Mouse (Mus musculus) limb, embryonic 15.5 days (tissue): ENCODE measurements at regions not wholly inside any gene's neighbourhood (a gene's known extent, or its start where the extent isn't known, plus 50 kb on each side); places are given as distances from the start of the nearest gene placed in this dataset.
A peak's percentile ranks its signal among the peaks of the same experiment; 100 is the strongest.

Experiments used
- ATAC-seq: fragments of 200-750 bp; cut with Nextera tagmentation; 2 replicates; pipeline ENCODE4 v1.8.0; 2017; ENCODE audit warnings: low read depth, moderate TSS enrichment; ENCODE audit not compliant: insufficient number of reproducible peaks, low FRiP score, low TSS enrichment
- H3K27ac ChIP-seq: fragments of 300-500 bp; sonication (generic); 2 replicates; pipeline ENCODE4 v1.5.1; 2015; ENCODE audit warnings: moderate library complexity, mild to moderate bottlenecking, inconsistent platforms
- H3K27me3 ChIP-seq: fragments of 300-500 bp; sonication (generic); 2 replicates; pipeline ENCODE4 v1.6.1; 2015; ENCODE audit warnings: inconsistent platforms
- H3K36me3 ChIP-seq: fragments of 300-500 bp; sonication (generic); 2 replicates; pipeline ENCODE4 v1.6.1; 2015; ENCODE audit warnings: inconsistent platforms
- H3K4me1 ChIP-seq: fragments of 300-500 bp; sonication (generic); 2 replicates; pipeline ENCODE4 v1.6.1; 2015; ENCODE audit warnings: inconsistent platforms
- H3K4me2 ChIP-seq: fragments of 300-500 bp; sonication (generic); 2 replicates; pipeline ENCODE4 v1.6.1; 2015; ENCODE audit warnings: mild to moderate bottlenecking, inconsistent platforms
- H3K4me3 ChIP-seq: fragments of 300-500 bp; sonication (generic); 2 replicates; pipeline ENCODE4 v1.5.1; 2015; ENCODE audit warnings: mild to moderate bottlenecking, inconsistent platforms
- H3K9ac ChIP-seq: fragments of 300-500 bp; sonication (generic); 2 replicates; pipeline ENCODE4 v1.6.1; 2015; ENCODE audit warnings: inconsistent platforms
- H3K9me3 ChIP-seq: fragments of 300-500 bp; sonication (generic); 2 replicates; pipeline ENCODE4 v1.6.1; 2016; ENCODE audit warnings: inconsistent platforms
- WGBS: fragments of 180-500 bp; shearing (Covaris S2); methylation state at CpG from one replicate; pipeline ENCODE4 v1.1.7; 2015; 5-methylcytosine and 5-hydroxymethylcytosine counted together

DNA sequence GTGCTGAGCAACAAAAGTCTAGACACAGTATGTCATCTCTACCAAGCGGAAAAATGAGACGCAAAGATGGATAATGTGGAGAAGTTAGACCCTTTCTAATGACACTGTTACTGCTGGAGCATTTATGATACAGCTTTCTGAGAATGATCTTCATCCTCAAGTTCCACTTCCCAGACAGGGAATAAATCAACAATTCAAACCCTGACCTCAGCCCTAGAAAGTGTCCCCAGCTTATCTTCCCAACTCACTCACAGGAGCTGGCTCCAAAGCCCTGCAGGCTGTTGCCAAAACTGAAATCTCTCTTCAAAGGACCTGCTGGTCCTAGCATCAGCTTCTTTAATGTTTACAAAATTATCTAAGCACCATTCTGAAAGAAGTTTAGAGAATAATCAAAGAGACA is 85.9 kb upstream of the Lmcd1 start:
- WGBS = 96% methylated on average over 2 of the region's 2 CpGs
- no peak overlapping the region for H3K4me2 ChIP-seq
- no peak overlapping the region for H3K4me3 ChIP-seq
- H3K9ac ChIP-seq = no peak overlapping the region
- no peaks in the 10 kb centered on the region for H3K36me3 ChIP-seq
- no peak for ATAC-seq
- no peaks in the 10 kb centered on the region for H3K9me3 ChIP-seq
- no peaks in the 10 kb centered on the region for H3K4me1 ChIP-seq
- H3K27ac ChIP-seq = no peak overlapping the region
- H3K27me3 ChIP-seq = no peaks in the 10 kb centered on the region

- Histone ChIP-seq H3K4me2 (no peak overlapping the region), H3K4me3 (no peak overlapping the region), H3K27me3 (0 out of 2 replicates have a peak, but pooled peaks cover 3% of the 10 kb centered on the region), H3K27ac (no peak overlapping the region), H3K9ac (no peak overlapping the region), H3K4me1 (no peaks in the 10 kb centered on the region), H3K36me3 (no peaks in the 10 kb centered on the region), H3K9me3 (no peaks in the 10 kb centered on the region)
- no peak for ATAC-seq
- WGBS = 46% methylated on average over 6 of the region's 6 CpGs
Observed at GRCm38 (mm10) chr6:112191032-112191431, 82.5 kb upstream of the Lmcd1 start.

GRCm38 (mm10) chr6:112197445-112197844 is 76.1 kb upstream of the Lmcd1 start:
- peak overlapping the region; percentile 36 for H3K4me2 ChIP-seq
- H3K4me3 ChIP-seq = peak overlapping the region; percentile 28
- H3K27ac ChIP-seq = no peak overlapping the region
- H3K9me3 ChIP-seq = no peaks in the 10 kb centered on the region
- WGBS = 8% methylated on average over 16 of the region's 16 CpGs
- H3K9ac ChIP-seq = no peak overlapping the region
- H3K36me3 ChIP-seq = no peaks in the 10 kb centered on the region
- peaks cover 5% of the 10 kb centered on the region; the same call in 1 of the 2 replicates for H3K4me1 ChIP-seq
- H3K27me3 ChIP-seq = peaks cover 7% of the 10 kb centered on the region; the same call in 1 of the 2 replicates
- no peak for ATAC-seq

DNA sequence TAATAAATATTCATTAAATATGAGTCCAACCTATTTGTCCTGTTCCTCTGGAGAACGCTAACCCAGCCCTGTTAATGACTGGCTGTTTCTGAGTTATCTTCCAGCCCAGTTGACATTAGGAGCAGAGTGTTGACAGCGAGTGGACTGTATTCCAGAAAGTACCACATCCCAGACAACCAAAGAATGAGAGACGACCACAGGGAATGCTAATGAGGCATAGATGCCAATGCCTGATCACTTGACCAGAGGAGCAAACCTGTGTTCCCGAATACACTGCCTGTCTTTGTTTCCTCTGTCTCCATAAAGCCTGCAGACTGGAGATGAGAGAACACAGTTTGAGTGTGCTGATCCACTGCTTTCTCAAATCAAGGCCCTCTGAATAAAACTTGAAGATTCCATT is 74.3 kb upstream of the Lmcd1 start:
- Histone ChIP-seq H3K36me3 (no peaks in the 10 kb centered on the region), H3K27me3 (peaks cover 13% of the 10 kb centered on the region), H3K4me1 (peaks cover 7% of the 10 kb centered on the region; the same call in 1 of the 2 replicates), H3K9ac (no peak overlapping the region), H3K27ac (no peak overlapping the region), H3K4me3 (no peak overlapping the region), H3K4me2 (no peak overlapping the region), H3K9me3 (no peaks in the 10 kb centered on the region)
- WGBS = 76% methylated on average over 4 of the region's 4 CpGs
- ATAC-seq = no peak

DNA sequence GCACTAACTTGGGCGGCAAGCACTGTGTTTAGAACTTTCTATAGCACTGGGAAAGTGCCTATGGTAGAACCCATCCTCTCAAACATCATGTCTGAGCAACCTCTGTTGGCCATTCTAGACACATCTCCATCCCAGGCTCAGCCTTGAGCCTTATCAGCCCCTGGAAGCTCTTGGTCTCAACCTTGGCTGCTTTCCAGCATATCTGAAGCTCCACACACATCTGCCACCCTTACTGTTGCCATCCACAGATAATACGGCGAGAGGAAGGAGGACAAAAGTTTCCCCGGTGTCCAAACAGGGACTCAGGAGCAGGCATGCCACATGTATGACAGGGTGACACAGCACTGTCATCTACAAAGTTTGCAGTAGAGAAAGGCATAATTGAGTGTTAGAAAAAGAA is 71.4 kb upstream of the Lmcd1 start:
- no peak for ATAC-seq
- H3K36me3 ChIP-seq = no peaks in the 10 kb centered on the region
- no peak overlapping the region for H3K27ac ChIP-seq
- H3K9ac ChIP-seq = no peak overlapping the region
- peaks cover 7% of the 10 kb centered on the region; the same call in 1 of the 2 replicates for H3K4me1 ChIP-seq
- 83% methylated on average over 4 of the region's 4 CpGs for WGBS
- peaks cover 12% of the 10 kb centered on the region for H3K27me3 ChIP-seq
- no peak overlapping the region for H3K4me2 ChIP-seq
- H3K4me3 ChIP-seq = no peak overlapping the region
- no peaks in the 10 kb centered on the region for H3K9me3 ChIP-seq

DNA sequence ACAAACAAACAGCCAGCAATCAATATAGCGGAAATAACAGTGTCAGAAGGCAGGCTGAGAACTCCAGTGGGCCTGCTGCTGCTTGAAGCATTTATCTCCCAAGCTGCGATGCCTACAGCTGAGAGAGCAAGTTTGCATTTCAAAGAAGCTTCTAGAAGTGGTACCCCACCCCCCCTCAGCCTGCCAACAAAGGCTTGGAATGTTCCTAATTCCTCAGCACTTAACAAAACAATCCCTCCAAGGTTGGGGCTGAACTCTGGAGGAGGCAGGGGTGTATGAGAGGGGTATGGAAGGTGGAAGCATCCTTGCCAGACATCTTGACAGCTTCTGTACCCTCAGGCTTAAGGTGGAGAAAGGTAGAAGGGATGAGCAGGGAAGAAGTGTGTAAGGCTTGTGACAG is 70.2 kb upstream of the Lmcd1 start:
- no peaks in the 10 kb centered on the region for H3K9me3 ChIP-seq
- WGBS = 16% methylated on average over 2 of the region's 2 CpGs
- peaks cover 12% of the 10 kb centered on the region for H3K27me3 ChIP-seq
- H3K9ac ChIP-seq = no peak overlapping the region
- peaks cover 2% of the 10 kb centered on the region; the same call in 1 of the 2 replicates for H3K4me1 ChIP-seq
- ATAC-seq = no peak
- no peak overlapping the region for H3K4me3 ChIP-seq
- H3K36me3 ChIP-seq = no peaks in the 10 kb centered on the region
- no peak overlapping the region for H3K27ac ChIP-seq
- H3K4me2 ChIP-seq = no peak overlapping the region

DNA sequence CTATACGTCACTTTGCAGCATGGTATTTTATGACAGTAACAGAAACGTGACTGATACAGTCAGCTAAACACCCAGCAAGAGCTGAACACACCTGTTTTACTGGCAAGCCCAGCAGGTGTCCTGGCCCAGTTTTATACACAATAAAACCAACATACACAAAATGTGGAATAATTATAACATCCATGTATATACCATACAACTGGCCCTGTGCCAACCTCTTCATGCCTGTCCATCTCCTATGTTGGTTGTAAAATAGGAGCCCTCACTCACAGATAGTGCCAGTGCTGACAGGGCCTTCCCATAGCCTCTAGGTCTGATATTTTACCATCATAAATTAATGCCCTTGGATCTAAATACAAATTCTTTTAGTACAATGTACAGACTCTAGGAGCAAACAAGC is 68.6 kb upstream of the Lmcd1 start:
- Histone ChIP-seq H3K36me3 (no peaks in the 10 kb centered on the region), H3K27me3 (peaks cover 12% of the 10 kb centered on the region), H3K4me3 (no peak overlapping the region), H3K4me2 (no peak overlapping the region), H3K9me3 (no peaks in the 10 kb centered on the region), H3K27ac (no peak overlapping the region), H3K4me1 (peaks cover 10% of the 10 kb centered on the region; the same call in 1 of the 2 replicates), H3K9ac (no peak overlapping the region)
- WGBS = 19% methylated on average over 2 of the region's 2 CpGs
- ATAC-seq = no peak

DNA sequence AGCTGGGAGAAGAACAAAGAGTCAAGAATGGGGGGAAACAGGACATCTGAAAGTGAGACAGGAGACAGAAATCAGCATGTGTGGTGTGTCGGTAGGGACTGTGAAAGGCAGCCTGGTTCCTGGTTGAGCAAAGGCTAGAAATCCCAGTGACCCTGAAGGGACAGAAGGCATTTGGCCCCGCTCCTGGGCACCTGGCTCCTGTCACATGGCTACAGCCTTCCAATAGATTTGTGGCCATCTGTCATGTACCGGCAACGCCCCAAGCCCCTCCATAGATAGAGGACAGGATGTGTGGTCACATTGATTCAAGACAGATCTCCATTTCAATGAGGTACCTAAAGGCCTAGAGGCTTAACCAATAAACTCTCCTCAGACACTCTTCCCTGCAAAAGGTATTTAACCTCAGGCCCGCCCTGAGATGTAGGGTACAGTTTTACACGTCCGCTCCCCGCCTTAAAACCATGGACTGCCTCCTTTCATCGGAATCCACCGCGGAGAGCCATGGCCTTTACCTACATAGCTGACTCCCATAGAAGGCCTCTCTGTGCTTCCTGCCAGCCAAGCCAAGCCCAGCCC is 68.0 kb upstream of the Lmcd1 start:
- no peak overlapping the region for H3K9ac ChIP-seq
- no peaks in the 10 kb centered on the region for H3K9me3 ChIP-seq
- H3K27ac ChIP-seq = no peak overlapping the region
- no peaks in the 10 kb centered on the region for H3K36me3 ChIP-seq
- ATAC-seq = no peak
- H3K4me2 ChIP-seq = no peak overlapping the region
- peaks cover 15% of the 10 kb centered on the region; the same call in 1 of the 2 replicates for H3K4me1 ChIP-seq
- WGBS = 82% methylated on average over 11 of the region's 11 CpGs
- H3K4me3 ChIP-seq = no peak overlapping the region
- peaks cover 12% of the 10 kb centered on the region for H3K27me3 ChIP-seq

DNA sequence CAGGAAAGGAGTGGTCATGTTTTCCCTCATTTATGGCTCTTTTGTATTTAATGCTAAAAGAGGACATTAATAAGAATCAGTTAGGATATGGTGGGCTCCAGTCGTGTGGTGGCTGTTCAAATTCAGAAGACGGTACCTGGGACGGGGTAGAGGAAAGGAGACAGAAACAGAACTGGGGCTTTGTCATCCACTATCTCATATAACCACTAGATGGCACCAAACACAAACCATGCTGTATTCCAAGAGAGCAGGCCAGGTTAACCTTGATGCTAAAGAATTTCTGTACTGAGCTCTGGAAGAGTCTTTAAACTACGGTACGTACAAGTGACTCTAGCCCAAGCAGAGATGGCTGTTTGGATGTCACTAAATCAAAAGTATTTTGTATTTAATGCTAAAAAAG is 66.3 kb upstream of the Lmcd1 start:
- H3K9me3 ChIP-seq = no peaks in the 10 kb centered on the region
- peaks cover 8% of the 10 kb centered on the region; the same call in 1 of the 2 replicates for H3K27me3 ChIP-seq
- H3K4me2 ChIP-seq = no peak overlapping the region
- WGBS = 19% methylated on average over 5 of the region's 5 CpGs
- H3K27ac ChIP-seq = no peak overlapping the region
- H3K36me3 ChIP-seq = no peaks in the 10 kb centered on the region
- no peak for ATAC-seq
- H3K4me3 ChIP-seq = no peak overlapping the region
- no peak overlapping the region for H3K9ac ChIP-seq
- H3K4me1 ChIP-seq = peaks cover 19% of the 10 kb centered on the region; the same call in 1 of the 2 replicates

DNA sequence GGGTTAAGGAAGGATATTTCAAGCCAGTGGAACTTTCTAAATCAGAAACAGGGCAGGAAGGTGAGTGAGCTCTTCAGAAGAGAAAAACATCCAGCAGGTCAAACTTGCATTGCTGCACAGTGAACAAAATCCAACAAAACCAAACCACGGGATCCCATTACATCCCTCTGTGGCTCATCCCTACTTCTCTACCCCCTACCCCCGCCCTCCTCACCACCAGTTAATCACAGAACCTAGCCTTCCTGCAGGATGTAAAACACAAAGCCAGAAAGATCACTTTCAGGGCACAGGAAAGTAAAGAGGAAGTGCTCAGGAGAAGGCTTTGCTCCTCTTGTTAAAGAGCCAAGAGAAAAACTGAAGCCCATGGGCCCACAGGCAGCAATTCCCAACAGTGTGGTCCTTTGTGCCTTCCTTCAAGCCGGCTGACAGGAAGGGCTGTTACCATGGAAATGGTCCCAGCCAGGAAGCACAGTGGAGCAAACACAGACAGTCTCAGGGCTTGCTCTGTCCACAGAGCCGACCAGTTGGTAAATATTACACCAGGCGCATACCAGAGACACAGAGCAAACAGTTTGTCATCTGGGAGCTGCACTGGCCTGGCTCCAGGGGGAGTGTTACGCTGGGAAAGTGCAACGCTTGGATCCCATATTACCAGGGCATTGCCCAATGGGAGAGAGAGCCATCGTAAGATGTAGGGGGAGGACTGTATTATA is 63.2 kb upstream of the Lmcd1 start:
- Histone ChIP-seq H3K4me2 (no peak overlapping the region), H3K9ac (no peak overlapping the region), H3K4me3 (no peak overlapping the region), H3K27ac (peak overlapping the region; percentile 76), H3K4me1 (peaks cover 17% of the 10 kb centered on the region; the same call in 1 of the 2 replicates), H3K36me3 (no peaks in the 10 kb centered on the region), H3K9me3 (no peaks in the 10 kb centered on the region), H3K27me3 (0 out of 2 replicates have a peak, but pooled peaks cover 2% of the 10 kb centered on the region)
- ATAC-seq = peak; percentile 86
- 30% methylated on average over 8 of the region's 8 CpGs for WGBS

GRCm38 (mm10) chr6:112216868-112217267 is 56.7 kb upstream of the Lmcd1 start:
- H3K36me3 ChIP-seq = no peaks in the 10 kb centered on the region
- H3K4me2 ChIP-seq = no peak overlapping the region
- H3K27me3 ChIP-seq = no peaks in the 10 kb centered on the region
- H3K9me3 ChIP-seq = no peaks in the 10 kb centered on the region
- WGBS = 81% methylated on average over 3 of the region's 3 CpGs
- no peak overlapping the region for H3K9ac ChIP-seq
- no peaks in the 10 kb centered on the region for H3K4me1 ChIP-seq
- H3K27ac ChIP-seq = no peak overlapping the region
- ATAC-seq = no peak
- no peak overlapping the region for H3K4me3 ChIP-seq

DNA sequence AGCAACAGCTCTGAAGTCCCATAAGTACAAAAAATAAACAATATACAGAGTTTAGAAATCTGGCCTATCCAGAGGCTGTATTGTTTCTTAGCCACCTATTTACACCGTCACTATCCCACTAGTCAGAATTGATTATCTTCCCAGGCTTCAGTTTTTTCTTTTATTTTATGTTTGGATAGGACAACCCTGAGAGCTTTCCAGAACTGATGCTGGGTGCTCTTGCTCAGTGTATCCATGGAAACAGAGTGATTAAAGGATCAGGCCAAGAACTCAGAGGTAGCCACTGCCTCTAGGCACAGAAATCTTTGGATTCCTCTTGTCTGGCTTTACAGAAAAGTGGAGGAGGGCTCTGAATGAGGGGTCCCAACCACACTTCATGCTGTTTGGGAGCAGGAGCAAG is 55.3 kb upstream of the Lmcd1 start:
- no peak overlapping the region for H3K9ac ChIP-seq
- no peak for ATAC-seq
- H3K9me3 ChIP-seq = no peaks in the 10 kb centered on the region
- H3K27ac ChIP-seq = no peak overlapping the region
- no peak overlapping the region for H3K4me2 ChIP-seq
- H3K4me1 ChIP-seq = no peaks in the 10 kb centered on the region
- no peaks in the 10 kb centered on the region for H3K27me3 ChIP-seq
- H3K36me3 ChIP-seq = no peaks in the 10 kb centered on the region
- 69% methylated on average over 1 of the region's 1 CpGs for WGBS
- H3K4me3 ChIP-seq = no peak overlapping the region
